Mouse (Mus musculus) liver, adult (tissue): ENCODE measurements around the gene Arpp21.

Experiments
- GATA4 ChIP-seq: IDR thresholded peaks from 2 replicates; pipeline ENCODE4 v1.6.1; 2014; ENCODE audit warnings: mild to moderate bottlenecking, low read length; ENCODE audit not compliant: insufficient replicate concordance

The Arpp21 gene

DNA sequence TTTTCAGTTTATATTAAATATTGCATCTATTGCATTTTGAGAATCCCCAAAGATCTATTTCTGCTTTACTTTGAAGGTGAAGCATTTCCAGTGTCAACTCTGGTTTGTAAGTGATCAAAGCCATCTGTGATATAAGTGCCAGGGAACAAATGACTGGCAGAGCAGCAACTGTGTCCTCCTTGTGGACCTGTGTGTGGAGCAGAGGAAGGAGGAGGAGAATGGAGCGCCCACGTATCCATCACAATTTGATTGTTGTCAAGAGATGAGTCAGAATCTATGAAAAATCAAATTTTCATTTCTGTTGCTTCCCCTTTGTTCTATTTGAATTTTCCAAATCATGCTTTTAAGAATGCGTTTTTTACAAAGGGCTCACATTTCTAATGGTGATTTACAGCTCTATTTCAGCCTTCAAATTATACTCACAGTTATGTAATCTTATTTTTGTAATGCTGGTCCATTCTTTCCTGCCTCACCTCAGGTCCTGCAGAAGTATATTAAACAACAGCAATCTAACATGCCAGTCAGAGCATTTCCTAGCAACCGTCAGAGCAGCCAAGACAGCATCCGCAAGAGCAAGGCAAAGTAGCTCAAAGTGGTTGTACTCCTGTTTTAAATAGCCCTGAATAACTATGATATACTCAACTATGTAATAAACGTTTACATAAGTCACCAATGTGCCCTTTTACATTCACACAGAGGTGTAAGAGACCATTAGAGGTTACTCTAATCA lies 174.9 kb downstream of the Arpp21 start:
- TF ChIP-seq GATA4, result no peak

DNA sequence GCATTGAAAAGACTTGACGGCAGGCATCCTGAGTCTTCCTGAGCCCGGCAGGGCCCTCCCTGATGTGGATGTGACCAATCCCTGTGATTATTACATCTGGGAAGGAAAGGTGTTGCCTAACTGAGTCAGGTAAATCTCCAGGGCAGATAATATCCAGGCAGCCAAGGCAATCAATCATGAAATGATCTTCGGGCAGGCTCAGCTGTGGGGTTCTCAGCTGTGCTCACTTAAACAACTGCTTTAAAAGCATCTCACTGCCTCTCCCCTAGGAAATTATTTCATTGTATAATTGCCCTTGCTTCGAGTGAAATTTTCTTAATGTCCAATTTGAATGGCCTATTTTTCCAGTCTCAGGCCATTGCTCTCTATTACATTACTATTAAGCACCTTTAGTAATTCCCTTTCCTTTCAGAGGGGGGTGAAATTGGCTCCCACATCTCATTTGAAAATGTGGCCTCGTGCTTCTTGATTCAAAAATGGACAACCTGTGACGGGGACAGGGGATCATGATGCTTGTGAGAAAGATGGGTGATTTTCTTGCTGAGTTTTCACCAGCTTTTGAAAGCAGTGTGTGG lies 180.8 kb downstream of the Arpp21 start:
- no peak for TF ChIP-seq GATA4

DNA sequence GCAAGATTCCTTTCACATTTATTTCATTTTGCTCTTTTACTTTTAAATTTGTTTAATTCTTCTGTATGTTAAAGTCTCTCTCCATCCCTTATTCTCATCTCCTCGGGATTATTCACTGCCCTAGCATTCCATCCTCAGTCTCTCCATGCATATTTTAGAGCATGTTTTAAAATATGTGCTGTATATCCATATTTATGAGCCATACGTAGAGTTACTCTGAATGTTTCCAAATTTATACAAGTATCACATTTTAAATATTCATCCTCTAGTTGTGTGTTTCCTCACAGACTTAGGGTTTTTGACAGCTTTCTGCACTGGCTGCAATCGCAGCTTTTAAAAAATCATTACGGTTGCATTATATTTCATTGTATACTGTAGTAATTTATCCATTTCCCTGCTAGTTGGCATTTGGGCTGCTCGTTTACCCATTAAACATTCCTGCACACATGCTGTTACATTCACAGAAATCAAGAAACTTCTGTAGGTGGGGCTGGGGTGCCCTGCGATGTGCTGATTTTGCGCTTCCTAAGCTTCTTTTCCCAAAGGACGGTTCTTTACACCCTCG lies 187.8 kb downstream of the Arpp21 start:
- no peak for TF ChIP-seq GATA4

DNA sequence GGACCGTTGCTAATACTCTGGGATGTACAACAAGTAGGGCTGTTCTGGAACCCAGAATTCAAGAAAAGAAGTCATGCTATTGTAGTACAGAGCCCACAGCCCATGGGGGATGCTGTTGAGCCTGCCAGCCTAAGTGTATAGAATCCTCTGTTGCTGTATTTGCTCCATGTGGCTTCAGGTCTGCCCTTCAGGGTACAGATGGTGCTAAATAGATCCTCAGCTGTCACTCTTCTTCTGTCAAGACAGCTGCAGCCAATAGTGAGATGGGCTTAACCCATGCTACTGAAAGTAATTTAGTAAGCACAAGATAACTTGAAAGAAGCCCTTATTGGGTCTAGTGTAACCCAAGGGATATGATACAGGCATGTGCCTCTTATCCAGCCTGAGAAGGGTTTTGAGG lies 195.2 kb downstream of the Arpp21 start:
- TF ChIP-seq GATA4, result no peak

DNA sequence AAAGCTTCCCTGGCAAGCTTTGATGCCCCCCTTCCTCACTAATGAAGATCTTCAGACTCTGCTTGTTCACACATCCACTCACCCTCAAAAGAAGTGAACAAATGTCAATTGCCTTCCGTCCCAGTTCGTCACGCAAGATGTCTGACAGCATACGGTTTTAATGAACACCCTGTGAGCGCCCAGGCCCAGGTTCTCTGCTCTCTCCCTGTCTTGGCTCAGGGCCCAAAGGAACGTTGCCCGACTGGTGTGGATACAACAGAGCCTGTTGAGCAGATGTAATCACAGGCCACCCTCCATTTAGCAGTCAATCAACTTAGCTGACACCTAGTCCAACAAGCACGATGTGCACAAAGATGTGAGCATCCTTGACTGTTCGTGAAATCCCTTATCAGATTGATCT lies 198.0 kb downstream of the Arpp21 start:
- TF ChIP-seq GATA4, result no peak

DNA sequence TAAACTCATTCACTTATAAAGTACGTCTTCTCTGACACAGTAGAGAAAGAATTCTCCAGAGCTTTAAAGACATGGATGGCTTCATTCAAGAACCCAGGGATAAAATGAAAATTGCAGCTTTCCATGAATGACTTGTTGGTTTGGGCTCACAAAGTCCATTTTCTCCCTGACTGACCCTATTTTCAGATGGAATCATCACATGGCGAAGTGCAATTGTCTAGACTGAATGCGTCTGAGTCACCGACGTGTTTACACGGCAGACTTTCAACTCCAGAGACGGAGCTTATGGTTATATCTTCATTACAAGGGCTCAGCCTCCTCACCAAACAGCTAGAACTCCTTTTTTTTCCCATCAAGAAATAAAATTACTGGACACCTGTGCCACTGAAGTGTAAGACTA lies 203.6 kb downstream of the Arpp21 start:
- no peak for TF ChIP-seq GATA4

DNA sequence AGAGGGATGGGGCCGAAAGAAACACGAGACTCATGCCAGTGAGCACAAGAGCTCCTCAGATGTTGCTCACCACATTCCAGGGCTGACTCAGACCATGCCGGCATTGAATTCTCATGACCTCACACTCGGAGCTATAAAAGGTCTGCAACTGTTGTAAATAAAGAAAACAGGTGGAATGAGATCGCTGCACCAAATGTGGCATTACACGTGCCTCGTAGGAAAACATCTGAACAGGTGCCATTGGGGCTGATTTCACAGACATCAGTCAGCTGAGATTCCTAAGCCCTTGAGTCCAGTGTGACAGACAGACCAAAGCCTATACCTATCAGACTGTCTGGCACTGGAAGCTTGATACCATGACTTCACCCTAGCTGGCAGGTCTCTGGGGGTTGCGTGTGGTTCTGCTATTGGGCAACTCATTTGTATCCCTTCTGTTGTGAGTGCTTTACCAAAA lies 212.1 kb downstream of the Arpp21 start:
- TF ChIP-seq GATA4, result no peak

DNA sequence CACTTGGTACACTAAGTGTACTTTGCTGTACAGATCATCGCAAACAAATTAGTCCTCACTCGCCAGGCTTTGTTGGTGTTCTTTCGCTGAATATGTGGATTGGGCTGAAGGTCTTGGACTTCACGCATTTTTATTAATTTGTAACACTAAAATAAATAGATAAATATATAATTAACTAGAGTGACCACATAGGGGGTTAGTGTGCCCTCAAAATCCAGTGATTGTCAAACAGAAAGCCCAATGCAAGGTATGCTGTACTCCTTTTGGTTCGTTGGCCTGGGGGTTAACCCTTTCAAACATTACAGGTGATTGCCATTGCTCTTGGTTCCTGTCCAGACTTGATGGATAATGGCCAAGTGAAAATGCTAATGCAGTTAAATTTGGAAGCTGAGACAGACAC lies 212.6 kb downstream of the Arpp21 start:
- no peak for TF ChIP-seq GATA4
